Mouse (Mus musculus) layer of hippocampus, adult 9-10 months (tissue): Measurements from ENCODE around the gene Gm49354.
"Not testable (repeated sequence)": the region's sequence is repeated elsewhere in the genome, so short reads cannot be mapped to it uniquely, and the experiment has no call there.

Experiments used
- DNase-seq: peaks from one replicate; pipeline ENCODE4 v3.0.0; 2022; ENCODE audit warnings: low spot score

Gm49354 gene

DNA sequence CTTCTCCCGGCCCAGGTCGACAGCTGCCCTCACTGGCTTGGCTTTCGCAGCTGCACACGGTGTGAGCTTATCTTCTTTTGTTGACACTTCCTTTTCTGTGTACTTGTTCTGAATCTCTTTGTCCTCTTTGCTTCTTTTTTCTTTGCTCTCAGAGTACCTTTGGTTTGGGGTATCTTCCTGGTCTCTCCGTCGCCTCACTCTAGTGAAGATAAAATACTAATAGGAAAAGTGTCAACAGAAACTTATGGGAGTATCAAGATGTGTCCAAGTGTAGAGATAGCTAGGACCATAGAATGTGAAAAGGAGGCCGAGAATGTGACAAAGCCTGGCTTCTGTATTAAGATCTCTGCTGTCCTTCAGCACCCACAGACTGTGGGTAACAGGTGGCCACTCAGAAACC, at the start of gene Gm49354:
Gm49354 (minus strand) TSS at position 101 of the 400 bp plus-strand sequence.
- DNase-seq = no peak

DNA sequence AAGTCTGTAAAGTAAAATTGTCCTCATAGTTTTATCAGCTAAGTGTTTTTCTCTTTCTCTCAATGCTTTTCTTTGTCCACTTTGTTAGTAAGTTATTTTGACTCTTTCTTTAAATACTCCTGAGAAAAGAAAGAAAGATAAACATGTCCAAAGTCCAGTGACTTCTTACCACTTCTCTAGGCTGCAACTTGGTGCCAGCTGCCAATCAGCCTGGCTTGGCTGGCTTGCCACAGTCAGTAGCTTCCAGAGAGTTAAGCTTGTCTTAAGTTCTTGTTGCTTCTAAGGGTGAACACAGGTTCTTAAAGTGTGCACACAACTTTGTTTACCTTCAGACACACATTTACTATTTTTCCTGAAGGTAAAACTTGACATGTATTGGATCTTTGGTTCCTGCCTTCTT, 43.9 kb upstream of the Gm49354 start:
- no peak for DNase-seq

DNA sequence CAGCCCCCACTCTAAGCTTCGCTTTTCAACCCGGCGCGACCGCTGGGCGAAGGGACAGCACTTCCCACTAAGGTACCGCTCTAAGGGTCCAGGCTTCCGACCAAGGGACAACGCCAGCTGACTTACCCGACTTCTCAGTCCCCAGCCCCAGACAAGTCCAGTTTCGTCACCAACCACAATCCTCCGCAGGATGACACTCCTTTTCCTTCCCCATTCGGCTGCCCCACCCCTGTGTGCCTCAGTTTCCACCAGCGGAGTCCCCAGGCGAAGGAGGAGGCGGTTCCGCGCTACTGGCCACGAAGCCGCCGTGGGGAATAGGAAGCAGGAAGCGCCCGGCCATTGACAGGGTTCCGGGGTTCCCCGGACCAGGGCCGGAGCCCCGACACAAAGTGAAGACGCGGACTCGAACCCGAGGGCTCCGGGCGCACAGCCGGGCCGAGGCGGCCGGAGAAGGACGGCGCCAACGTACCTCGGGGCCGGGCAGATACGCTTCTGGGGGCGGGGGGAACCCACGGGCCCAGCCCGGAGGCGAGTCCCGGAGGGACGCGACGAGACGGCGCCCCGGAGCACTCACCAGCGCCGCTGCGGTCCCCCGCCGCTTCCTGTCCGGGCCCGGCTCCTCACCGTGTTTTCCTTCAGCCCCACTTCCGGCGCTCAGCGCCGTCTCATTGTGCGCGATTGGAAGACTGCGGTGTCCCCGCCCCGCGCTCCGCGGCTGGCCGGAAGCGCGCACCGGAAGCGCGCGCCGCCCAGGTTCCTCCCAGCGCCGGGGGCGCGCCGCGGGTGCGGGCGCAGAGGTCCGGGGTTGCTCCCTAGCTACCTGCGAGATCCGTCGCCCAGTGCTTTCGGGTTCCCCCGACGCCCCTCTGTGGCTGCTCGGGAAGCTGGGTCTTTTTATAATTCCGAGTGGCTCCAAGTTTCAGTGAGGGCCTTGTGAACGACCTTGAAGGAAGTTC, 40.7 kb upstream of the Gm49354 start, which contains the start of gene Tut7:
Tut7 (minus strand) TSS at position 641 of the 956 bp plus-strand sequence.
- peak; percentile 80 for DNase-seq

DNA sequence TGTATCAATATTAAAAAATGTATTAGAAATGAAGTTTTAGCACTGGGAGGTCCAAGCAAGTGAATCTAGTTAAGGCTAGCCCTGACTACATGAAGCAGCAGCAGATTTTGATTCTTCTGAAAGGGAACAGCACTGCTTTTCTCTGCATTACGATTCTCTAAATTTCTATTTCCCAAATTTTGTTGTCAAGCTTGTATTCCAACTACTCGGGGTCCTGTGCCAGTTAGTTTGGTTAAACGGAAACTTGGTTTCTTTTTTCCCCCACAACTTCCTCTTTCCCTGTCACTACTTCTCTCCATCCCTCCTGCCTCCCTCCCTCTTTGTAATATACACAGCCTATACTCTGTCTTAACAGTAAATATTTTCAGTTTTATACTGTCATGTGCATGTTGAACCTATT, 38.8 kb upstream of the Gm49354 start:
- DNase-seq = no peak

DNA sequence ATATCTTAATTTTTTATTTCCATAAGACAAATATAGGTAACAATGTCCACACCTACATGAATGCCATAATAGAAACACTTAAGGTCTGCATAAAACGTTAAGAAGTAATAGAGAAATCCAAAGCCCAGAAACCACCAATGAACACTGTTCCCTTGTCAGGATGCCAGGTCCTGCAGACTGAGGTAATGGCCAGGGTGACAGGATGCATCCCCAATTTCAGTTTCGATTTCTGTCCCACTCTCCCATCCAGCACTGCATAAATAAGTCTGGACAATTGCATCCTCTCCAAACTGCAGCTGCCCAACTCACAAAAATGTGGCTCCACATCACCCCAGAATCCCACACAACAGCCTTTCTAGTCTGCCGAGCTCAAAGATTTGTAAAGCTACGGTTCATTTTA, 38.1 kb upstream of the Gm49354 start:
- no peak for DNase-seq

DNA sequence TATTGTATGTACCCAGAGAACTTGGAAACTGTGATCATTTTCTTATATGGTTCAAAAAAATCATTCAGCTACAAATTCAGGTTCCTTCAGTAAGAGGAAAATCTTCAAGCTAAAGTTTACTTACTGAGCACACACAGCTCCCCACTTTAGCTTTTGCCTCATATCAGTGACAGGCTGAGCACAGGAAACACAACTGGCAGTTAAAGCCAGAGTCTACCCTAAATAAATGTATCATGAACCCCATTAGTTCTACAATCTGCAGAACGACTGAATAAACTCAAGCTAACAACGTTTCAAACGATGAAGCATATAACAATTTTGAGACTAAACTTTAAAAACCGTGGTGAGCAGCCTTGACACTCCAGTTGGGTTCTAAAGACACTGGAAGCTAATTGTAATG, 35.3 kb upstream of the Gm49354 start:
- DNase-seq = no peak

DNA sequence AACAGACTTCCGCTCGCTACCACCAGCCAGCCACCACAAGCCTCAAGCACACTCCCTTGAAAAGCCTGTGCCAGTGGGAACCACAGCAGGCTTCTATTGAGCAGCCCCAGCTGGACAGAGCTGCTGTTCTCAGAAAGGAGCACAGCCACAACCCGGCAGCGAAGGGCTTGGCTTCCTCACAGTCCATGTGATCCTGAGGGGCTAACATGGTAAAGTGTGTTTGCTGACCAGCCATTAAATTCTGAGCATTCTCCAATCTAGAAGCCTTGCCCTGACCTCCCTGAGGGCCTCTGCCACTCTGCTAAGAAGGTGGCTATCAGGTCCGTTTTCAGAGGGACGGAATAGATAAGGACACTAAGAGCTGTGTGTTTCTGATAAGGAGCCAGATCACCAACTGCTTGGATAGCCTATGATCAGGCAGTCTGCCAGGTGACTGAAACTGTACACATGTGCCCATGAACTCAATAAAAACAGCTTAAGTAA, 32.1 kb upstream of the Gm49354 start:
- no peak for DNase-seq

DNA sequence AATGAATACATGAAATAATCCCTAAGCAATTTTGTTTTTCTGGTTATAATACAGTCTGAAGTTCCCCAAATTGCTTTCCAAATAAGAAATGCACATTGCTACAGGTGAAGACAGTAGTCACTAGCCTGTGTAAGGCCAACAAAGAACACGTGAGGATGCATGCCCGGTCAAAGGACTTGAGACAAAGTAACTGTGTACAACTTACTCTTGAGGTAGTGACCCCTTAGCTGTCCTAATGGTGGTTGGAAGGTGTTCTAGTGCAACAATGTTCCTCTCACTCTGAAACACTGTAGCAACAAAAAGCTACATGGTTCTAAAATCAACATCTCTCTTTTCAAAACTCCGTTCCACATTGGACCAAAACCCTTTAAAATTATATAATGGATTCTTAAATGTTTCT, 29.5 kb upstream of the Gm49354 start:
- no peak for DNase-seq

DNA sequence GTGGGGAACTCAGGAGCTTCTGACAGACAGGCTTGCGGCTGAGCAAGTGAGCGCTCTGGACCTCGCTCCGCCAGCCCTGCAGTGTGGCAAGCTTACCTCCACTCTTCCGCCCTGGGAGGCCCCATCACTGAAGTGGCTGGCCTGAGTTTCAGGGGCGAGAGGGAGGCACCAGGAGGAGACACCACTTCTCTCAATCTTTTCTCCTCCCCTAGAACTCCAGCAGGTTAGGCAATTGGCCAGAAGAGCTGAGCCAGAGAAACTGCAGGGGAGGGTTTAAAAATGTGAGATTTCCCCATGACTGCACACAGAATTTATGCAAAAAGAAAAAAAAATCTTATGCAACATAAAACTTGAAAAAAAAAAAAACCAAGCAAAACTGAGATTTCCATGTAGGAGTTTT, 19.0 kb upstream of the Gm49354 start:
- no peak for DNase-seq

DNA sequence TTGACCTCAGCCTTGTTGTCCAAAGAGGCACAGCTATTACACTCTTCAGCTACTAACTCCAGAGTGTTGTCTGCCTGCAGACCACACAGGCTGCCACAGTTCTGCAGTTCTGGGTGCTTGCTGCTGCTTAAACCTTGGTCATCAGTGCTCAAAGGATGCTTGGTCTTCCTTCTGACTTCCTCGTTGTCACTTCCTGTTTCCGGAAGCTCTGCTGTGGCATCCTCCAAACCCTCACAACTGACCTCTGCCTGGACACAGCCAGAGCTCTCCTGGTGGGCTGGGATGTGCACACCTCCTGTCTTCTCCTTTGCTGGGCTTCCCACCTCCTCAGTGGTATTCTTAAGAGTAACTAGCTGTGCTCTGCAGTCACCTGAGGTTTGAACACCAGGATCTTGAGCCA, 18.0 kb upstream of the Gm49354 start:
- DNase-seq = no peak

DNA sequence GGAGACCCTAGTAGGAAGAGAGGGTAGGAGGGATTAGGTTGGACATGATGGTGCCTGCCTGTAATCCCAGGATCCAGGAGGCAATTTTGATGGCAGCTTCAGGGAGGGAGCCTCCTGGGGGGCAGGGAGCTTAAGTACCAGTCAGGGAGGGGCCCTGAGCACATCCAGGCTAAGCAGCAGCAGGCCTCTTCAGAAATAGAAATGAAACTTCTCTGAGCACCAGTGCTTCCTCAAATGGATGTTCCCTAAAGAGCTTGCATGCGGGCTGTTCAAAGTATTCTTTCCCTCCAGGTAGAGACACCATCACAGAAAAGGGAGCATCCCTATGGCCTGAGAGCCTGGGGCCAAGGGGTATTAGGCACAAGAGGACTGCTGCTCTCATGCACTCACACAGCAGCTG, 16.3 kb upstream of the Gm49354 start:
- DNase-seq = no peak

DNA sequence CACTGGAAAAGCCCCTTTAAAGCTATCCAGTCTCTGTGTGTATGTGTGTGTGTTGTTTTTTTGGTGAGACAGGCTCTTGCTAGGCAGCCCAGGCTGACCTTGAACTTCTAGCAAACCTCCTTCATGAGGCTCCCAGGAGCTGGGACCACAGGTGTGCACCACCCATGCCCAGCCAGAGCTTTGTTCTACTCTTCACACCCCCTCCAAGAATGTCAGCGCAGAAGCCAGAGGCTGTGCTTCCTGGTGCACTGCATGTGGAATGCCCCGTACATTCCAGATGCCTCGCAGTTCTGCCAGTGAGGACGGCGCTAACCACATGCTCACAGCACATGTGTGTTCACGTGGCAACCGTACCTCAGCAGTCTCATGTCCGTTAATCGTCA, 14.4 kb upstream of the Gm49354 start:
- no peak for DNase-seq

DNA sequence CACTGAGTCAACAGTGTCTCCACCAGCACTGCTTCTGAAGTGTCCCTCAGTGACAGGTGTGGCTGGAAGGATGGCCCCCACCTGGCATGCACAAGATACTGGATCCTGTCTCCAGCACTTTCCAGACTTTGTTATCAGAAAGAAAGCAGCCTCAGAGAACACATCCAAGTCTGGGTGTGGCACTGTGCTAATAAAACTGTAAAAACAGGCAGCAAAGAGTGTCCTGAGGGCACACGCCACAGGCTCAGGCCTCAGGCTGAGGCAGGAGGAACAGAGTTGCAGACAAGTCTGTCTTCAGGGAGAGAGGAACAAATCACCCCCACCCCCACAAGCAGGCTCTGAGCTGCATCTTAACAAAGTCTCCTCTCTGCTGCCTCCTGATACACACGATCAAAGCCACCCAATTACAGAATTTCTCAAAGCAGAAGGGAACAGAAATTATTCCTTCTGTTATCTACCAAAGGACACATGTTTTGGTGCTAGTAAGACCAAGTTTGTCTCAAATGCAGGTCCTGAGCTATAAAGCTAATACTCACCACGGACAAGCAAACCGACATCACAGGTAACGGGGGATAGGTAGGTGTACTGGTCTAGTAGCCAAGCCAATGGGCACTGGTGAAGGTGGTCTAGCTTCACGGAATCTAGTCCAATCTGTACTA, 13.9 kb upstream of the Gm49354 start:
- no peak for DNase-seq

DNA sequence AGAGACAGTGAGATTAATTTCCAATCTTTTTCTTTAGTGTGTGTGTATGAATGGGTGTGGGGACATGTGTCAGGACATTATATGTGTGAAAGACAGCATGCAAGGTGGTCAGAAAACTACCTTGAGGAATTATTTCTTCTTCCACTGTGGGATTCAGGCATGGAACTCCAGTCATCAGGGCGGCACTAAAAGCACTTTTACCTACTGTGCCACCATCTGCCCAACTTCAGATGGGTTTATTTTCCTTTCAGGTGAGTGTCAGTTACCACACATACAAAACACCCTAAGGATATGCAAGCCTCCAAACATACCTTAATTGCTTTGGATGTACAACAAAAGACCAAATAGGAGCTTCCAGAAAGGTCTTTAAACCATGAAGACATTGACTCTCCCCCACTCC, 12.7 kb upstream of the Gm49354 start:
- DNase-seq = no peak

DNA sequence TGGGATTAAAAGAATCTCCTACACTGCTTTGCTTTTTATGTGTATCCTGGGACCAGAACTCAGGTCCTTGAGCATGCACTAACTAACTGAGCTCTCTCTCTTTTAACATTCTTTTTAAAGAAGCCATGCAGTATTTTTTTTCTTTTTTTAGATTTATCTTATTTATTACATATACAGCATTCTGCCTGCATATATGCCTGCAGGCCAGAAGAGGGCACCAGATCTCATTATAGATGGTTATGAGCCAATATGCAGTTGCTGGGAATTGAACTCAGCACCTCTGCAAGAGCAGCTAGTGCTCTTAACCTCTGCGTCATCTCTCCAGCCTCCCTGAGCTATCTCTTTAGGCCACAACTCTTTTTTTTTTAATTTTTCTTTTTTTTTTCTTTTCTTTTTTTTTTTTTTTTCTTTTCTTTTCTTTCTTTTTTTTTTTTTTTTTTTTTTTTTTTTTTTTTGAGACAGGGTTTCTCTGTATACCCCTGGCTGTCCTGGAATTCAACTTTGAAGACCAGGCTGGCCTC, 2.2 kb downstream of the Gm49354 start:
- DNase-seq = not testable (repeated sequence)

DNA sequence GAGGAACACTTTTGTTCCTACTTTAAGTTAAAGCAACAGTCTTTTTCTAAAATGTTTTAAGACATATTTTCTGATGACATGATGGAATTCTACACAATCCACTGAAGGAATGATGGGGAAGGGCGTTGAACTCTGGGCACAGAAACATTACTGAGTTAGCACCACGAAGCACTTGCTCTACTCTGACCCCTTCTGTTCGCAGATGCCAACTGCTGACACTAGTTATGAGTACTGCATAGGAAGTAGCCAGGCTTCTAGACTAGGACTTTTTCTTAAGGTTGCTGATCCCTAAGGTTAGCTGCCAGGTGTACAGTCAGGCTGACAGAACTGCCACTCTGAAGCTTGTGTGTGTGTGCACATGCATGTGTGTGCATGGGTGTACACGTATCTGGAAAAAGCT, 2.8 kb downstream of the Gm49354 start:
- DNase-seq = no peak

DNA sequence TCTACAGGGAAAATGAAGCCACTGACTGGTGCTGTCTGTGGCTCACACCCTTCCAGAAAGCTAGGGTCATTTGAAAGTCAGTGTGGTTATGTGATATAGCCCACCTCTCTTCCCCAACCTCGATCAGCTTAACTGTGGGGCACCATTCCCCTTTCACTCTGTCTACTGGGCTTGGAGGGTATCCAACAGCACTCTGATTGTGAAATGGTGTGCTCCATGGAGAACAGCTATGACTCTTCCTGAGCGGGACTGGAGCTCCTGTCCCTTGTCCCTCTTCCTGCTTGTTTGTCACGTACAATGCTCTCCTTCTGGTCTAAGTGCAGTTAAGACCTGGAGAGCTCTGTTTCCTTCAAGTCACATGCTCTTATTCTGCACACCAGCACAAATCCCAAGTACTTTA, 6.9 kb downstream of the Gm49354 start:
- no peak for DNase-seq

DNA sequence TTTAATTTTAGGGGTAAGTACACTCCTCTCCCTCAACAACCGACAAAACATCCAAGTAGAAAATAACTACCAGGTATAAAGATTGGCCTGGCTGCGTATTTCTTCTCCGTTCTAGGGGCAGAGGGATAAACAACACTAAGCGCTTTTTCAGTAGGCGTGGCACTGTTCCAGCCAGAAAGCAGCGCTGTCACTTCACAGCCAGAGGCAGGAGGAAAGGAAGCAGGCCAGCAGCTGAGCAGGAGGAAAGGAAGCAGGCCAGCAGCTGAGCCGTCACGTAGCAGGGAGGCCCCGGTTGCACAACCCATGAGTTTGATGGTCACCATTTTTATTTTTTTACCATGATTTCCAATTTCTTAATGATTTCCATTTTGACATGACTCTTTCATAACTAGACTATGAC, 10.8 kb downstream of the Gm49354 start:
- DNase-seq = peak; percentile 26

DNA sequence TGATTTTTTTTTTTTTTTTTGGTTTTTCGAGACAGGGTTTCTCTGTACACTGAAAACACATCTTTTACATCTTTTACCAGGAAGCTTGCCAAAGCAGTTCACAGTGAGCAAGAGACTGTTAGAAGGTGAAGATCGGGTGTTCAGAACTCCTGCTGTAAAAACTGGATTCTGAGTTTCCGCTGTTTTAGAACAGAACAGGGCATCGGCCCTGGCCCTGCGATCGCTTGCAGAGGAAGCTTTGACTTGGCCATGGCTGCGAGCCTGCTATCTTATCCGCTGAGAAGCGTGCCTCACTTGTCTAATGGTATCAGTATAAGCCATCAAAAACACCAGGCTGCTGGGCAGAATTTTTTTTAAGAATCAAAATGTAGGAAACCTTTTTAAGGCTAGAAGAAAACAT, 11.2 kb downstream of the Gm49354 start:
- no peak for DNase-seq

DNA sequence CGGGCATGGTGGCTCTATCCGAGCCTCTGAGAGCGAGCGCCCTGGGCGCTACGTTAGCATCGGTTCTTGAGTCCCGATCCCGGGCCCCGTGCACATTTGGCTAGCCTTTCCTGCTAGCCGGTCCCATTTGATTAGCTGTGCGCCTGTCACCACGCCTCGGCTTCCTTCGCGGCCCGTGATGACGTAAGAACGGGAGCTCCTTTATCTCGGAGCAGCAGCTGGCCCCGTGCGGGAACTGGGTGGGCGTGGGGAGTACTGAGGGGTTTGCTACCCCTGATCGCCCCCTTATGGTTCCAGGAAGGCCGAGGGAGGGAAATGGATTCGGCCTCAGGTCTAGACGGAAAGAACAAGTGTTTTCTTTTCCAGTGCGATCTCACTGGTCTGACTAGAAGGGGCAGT, 11.9 kb downstream of the Gm49354 start:
- DNase-seq = peak; percentile 71

DNA sequence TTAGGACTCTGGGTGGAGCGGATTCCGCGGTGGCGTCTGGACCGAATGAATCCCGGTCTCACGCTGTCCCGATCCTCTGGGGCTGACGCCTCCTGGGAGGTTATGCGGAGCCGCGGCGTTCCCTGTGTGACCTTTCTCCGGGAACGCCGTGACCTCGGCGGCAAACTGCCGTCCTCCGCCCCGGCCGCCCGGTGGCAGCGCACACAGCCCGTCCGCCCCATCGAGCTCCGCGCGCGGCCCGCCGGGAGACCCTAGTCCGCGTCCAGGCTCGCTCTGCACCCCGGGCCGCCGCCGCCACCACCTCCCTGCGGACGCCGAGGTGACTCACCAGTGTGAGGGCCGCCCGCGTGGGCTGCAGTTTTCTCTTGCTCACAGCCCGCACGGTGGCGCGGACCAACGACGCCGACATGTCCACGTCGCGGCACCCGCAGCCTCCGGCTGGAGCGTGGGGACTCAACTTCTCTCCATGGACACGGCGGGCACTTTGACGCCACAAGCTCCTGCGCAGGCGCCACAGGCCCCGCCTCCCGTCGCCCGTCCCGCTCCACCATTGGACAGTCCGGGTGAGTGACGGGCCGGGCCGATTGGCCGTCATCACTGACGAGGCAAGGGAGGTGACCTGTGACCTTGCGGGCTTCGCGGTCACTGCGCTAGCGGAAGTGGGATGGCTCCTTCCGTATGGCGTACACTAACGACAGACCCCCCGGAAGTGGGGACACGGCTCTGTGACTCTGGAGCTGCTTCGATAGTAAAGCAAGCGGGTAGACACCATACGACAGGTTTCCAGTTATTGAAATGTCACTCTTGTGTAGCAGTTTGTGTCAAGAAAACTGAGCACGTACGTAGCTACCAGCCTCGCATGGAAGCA, 12.5 kb downstream of the Gm49354 start, which contains the start of gene Isca1:
Isca1 (minus strand) TSS at position 515 of the 868 bp plus-strand sequence.
- DNase-seq = peak; percentile 99

DNA sequence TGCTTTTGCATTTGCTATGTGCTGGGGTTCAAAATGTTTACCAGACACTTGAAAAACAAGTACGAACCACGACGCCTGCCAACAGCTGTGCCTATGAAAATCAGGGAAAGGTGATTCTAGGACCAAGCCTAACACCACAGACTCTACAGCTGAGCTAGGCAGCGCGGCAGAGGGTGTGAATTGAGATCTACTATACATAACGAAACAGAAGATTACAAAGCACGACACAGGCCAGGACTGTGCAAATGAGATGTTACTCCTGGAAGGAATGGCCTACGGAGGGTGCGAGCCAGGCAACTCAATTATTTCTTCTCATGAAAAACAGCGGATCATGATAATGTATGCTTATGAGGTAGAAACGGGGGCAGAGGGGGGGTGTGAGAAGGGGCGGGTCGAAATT, 13.5 kb downstream of the Gm49354 start:
- no peak for DNase-seq
